Mouse (Mus musculus) spleen, embryonic (tissue): Measurements from ENCODE around the gene Ccsap.
"Not testable (repeated sequence)": the region's sequence is repeated elsewhere in the genome, so short reads cannot be mapped to it uniquely, and the experiment has no call there.

Experiments
- CTCF ChIA-PET: fragments of 350-600 bp; sonication (Branson Sonifier 250); formaldehyde crosslinking; loops from one replicate; lab custom pipeline; 2022; lab: Charles Lee

Gene Ccsap

GRCm38 (mm10) chr8:123840578-123841345 is 19.2 kb downstream of the Ccsap start:
- CTCF ChIA-PET, result no interaction called here

- CTCF ChIA-PET, result interaction anchor here (0.7 kb wide), 1 partner anchor 21 kb away, joined by 3 read pairs; the partner anchor contains the start of gene Ccsap
Measured at GRCm38 (mm10) chr8:123838496-123838895, 21.5 kb downstream of the Ccsap start.

GRCm38 (mm10) chr8:123836354-123836753 is 23.7 kb downstream of the Ccsap start:
- CTCF ChIA-PET, result no interaction called here

GRCm38 (mm10) chr8:123835451-123835850 is 24.6 kb downstream of the Ccsap start:
- CTCF ChIA-PET, result no interaction called here

- CTCF ChIA-PET, result no interaction called here
Measured at GRCm38 (mm10) chr8:123832757-123833156, 27.3 kb downstream of the Ccsap start.

- CTCF ChIA-PET, result no interaction called here
Measured at GRCm38 (mm10) chr8:123827523-123827922, 32.5 kb downstream of the Ccsap start.

- CTCF ChIA-PET, result no interaction called here
Measured at GRCm38 (mm10) chr8:123826758-123827157, 33.3 kb downstream of the Ccsap start.

- CTCF ChIA-PET, result no interaction called here
Measured at GRCm38 (mm10) chr8:123826001-123826400, 34.0 kb downstream of the Ccsap start.

GRCm38 (mm10) chr8:123823532-123824123 is 36.4 kb downstream of the Ccsap start:
- CTCF ChIA-PET, result no interaction called here

- CTCF ChIA-PET, result no interaction called here
Measured at GRCm38 (mm10) chr8:123823111-123823510, 36.9 kb downstream of the Ccsap start.

GRCm38 (mm10) chr8:123820780-123821179 is 39.2 kb downstream of the Ccsap start:
- CTCF ChIA-PET, result no interaction called here

- CTCF ChIA-PET, result no interaction called here
Measured at GRCm38 (mm10) chr8:123819683-123820610, 40.1 kb downstream of the Ccsap start.

- CTCF ChIA-PET, result no interaction called here
Measured at GRCm38 (mm10) chr8:123817747-123818146, 42.3 kb downstream of the Ccsap start.

GRCm38 (mm10) chr8:123816939-123817338 is 43.1 kb downstream of the Ccsap start:
- CTCF ChIA-PET, result interaction anchor here (0.6 kb wide), 1 partner anchor 1753 kb away, joined by 3 read pairs; no protein-coding TSS in a partner anchor

GRCm38 (mm10) chr8:123815325-123815724 is 44.7 kb downstream of the Ccsap start:
- CTCF ChIA-PET, result no interaction called here

GRCm38 (mm10) chr8:123813892-123814266 is 46.1 kb downstream of the Ccsap start:
- CTCF ChIA-PET, result interaction anchor here (0.6 kb wide), 1 partner anchor 32 kb away, joined by 3 read pairs; no protein-coding TSS in a partner anchor

- CTCF ChIA-PET, result no interaction called here
Measured at GRCm38 (mm10) chr8:123813173-123813891, 46.7 kb downstream of the Ccsap start.

- CTCF ChIA-PET, result no interaction called here
Measured at GRCm38 (mm10) chr8:123812227-123812626, 47.8 kb downstream of the Ccsap start.

- CTCF ChIA-PET, result not testable (repeated sequence)
Measured at GRCm38 (mm10) chr8:123809342-123809741, 50.7 kb downstream of the Ccsap start.

- CTCF ChIA-PET, result no interaction called here
Measured at GRCm38 (mm10) chr8:123808671-123809070, 51.3 kb downstream of the Ccsap start.

- CTCF ChIA-PET, result no interaction called here
Measured at GRCm38 (mm10) chr8:123807852-123808573, 52.0 kb downstream of the Ccsap start.
